Mouse (Mus musculus) C2C12 (cell line): ENCODE measurements around the gene Fstl1.

Experiments
- CEBPB ChIP-seq: IDR thresholded peaks from one replicate; pipeline ENCODE4 v1.6.1; 2011; ENCODE audit warnings: low read depth, mild to moderate bottlenecking, control low read depth, moderate library complexity
- CTCF ChIP-seq: IDR thresholded peaks from one replicate; pipeline ENCODE4 v1.5.1; 2011; ENCODE audit not compliant: control insufficient read depth, insufficient read depth, insufficient read length
- MAX ChIP-seq: IDR thresholded peaks from one replicate; pipeline ENCODE4 v1.6.1; 2011; ENCODE audit warnings: mild to moderate bottlenecking, control low read depth
- MYOD1 ChIP-seq: IDR thresholded peaks from one replicate; pipeline ENCODE4 v1.6.1; 2011; ENCODE audit warnings: low read depth; ENCODE audit not compliant: control insufficient read depth, insufficient read length
- USF1 ChIP-seq: IDR thresholded peaks from one replicate; pipeline ENCODE4 v1.6.1; 2011; ENCODE audit warnings: low read depth, mild to moderate bottlenecking, control low read depth, moderate library complexity

GRCm38 (mm10) chr16:37789015-37789381 lies 12.3 kb downstream of the Fstl1 start:
- TF ChIP-seq CTCF (no peak), MYOD1 (no peak), USF1 (no peak), MAX (no peak), CEBPB (peak; percentile 87)
